Mouse (Mus musculus): Measurements from ENCODE around the gene Fosl1.
A peak's percentile ranks its signal among the peaks of the same experiment; 100 is the strongest.
"Not testable (repeated sequence)": the region's sequence is repeated elsewhere in the genome, so short reads cannot be mapped to it uniquely, and the experiment has no call there.

Gene Fosl1

DNA sequence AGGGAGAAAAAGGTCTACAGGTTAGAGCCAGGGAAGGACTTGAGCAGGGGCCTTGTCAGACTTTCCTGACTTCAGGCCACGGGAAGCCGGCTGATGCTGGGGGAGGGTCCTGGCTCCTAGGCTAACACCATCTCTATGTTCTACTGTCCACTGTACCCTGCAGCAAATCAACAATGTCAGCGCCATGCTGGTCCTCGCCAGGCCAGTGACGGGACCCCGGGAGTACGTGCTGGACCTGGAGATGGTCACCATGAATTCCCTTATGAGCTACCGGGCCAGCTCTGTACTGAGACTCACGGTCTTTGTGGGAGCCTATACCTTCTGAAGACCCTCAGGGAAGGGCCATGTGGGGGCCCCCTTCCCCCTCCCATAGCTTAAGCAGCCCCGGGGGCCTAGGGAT lies 34.1 kb downstream of the Fosl1 start:
- DNase-seq (ENCODE audit: low spot score in 2 of 2): no peak

DNA sequence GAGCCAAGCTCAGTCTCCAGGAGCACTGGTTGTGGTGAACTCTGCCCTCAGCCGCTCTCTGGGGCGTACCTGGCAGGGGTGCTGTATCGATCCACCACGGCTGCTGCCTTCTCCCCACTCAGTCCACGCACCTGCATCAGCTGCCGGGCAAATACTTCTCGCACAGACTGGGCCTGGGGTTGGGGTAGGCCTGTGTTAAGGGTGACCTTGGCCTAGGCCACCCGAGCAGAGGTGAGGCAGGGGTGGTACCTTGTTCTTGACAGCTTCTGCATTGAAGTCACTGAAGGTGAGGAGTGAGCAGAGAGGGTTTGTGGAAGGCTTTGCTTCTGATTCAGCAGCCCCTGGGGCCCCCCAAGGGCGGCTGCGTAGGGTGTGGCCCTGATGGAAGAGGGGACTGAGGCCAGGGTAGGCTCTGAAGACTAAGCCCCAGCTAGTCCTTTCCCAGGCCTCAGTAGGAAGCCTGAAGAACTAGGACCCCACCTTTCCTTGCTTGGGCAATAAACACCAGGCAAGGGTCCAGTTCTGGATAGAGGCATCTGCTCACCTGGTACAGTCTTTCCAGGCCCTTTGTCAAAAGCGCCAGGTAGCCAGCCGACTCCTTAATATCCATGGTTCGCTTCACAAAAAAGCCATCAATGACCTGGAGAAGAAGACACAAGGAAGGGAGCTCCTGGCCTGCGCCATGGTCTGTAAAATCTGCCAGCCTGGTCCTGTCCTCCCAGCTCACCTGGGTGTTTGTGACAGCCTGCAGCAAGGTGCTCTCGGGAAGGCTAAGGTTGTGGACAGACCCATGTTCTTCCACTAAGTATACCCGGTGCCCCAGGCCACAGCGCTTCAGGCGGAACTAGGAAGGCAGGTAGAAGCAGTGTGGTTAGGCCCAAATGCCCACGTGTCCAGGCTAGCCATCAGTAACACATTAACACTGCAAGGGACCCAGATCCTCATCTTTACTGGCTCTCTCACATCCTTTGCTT lies 36.3 kb downstream of the Fosl1 start:
- DNase-seq (ENCODE audit: low spot score in 2 of 2): no peak

- no peak for DNase-seq (ENCODE audit: low spot score in 2 of 2)
These were observed 37.1 kb downstream of the Fosl1 start for GRCm38 (mm10) chr19:5484496-5484895.

- no peak for DNase-seq (ENCODE audit: low spot score in 2 of 2)
These were observed 38.0 kb downstream of the Fosl1 start for GRCm38 (mm10) chr19:5485371-5485770.

GRCm38 (mm10) chr19:5485821-5486220 lies 38.5 kb downstream of the Fosl1 start:
- no peak for DNase-seq (ENCODE audit: low spot score in 2 of 2)

GRCm38 (mm10) chr19:5486286-5486685 lies 38.9 kb downstream of the Fosl1 start:
- no peak for DNase-seq (ENCODE audit: low spot score in 2 of 2)

DNA sequence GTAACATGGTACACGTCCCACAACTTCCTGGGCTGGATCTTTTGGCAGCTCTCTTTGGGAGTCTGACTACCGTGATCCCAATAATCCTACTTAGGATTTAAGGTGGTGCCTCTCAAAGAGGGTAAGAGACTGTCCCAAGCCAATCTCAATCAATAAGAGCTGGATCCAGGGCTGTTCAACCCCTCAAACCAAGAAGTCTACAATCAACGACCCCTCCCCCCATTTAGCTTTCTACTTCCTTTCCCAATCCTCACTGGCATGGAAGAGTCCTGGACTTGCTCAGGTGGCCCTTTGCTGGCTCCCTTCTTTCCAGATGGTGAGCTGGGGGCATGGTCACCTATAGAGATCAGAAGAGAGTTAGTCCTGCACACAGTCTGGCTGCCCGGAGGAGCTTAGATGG lies 39.4 kb downstream of the Fosl1 start:
- no peak for DNase-seq (ENCODE audit: low spot score in 2 of 2)

- peak; percentile 97 for DNase-seq (ENCODE audit: low spot score in 2 of 2)
These were observed 40.6 kb downstream of the Fosl1 start, which contains the start of gene Mus81 for GRCm38 (mm10) chr19:5487768-5488550. Gene Mus81 (minus strand): TSS chr19:5488402.

GRCm38 (mm10) chr19:5488878-5489571 lies 41.7 kb downstream of the Fosl1 start:
- DNase-seq (ENCODE audit: low spot score in 2 of 2): peak; percentile 92 to 94

DNA sequence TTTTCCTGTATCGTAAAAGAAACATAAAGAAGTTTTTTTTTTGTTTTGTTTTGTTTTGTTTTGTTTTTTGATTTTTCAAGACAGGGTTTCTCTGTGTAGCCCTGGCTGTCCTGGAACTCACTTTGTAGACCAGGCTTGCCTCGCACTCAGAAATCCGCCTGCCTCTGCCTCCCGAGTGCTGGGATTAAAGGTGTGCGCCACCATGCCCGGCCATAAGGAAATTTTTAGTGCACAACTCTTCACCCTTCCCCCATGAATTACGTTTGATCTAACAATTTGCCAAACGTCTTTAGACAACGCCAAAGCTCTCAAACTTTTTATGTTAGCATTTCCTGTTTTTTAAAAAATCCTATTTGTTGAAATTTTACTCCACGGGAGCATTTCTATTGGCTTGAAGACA lies 42.4 kb downstream of the Fosl1 start:
- not testable (repeated sequence) for DNase-seq (ENCODE audit: low spot score in 2 of 2)

- DNase-seq (ENCODE audit: low spot score in 2 of 2): peak; percentile 88 to 93
These were observed 43.1 kb downstream of the Fosl1 start, which contains the start of gene Cfl1 for GRCm38 (mm10) chr19:5490313-5490897. Gene Cfl1 (plus strand): TSS chr19:5490455.

DNA sequence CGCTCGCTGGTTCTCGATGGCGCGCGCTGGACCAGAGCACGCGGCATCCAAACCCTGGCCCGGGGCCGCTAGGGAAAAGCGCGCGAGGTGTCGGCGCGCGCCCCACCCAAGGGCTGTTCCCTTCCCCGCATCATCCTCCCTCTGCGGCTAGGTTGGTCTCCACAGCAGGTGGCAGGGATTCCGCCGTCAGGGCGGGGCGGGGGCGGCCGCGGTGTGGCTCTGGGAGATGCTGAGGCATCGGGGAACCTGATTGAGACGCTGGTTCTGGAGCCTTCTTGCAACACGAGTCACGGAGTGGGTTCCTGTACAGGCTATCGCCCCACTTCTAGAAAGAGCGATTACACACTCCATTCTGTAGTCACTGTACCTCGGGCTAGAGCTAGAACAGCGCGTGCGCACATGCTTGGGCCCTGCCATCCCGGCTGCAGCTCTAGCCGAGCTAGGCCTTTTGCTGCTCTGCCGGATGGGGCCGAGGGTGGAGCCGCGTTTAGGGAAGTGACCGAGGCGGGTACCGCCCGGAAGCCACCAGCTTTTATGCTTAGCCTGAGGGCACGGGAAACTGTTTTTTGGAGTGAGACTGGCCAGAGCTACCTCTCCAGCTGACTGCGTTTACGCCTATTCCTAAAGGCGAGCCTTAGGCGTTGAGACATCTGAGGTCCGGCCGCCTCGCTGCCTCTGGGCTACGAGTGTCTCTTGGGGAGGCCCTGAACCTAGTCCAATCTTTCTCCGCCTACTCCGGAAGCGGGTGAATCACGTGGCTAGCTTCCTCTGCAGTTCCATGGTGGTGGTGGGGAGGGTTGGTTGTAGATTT lies 43.8 kb downstream of the Fosl1 start:
- DNase-seq (ENCODE audit: low spot score in 2 of 2): peak; percentile 91

DNA sequence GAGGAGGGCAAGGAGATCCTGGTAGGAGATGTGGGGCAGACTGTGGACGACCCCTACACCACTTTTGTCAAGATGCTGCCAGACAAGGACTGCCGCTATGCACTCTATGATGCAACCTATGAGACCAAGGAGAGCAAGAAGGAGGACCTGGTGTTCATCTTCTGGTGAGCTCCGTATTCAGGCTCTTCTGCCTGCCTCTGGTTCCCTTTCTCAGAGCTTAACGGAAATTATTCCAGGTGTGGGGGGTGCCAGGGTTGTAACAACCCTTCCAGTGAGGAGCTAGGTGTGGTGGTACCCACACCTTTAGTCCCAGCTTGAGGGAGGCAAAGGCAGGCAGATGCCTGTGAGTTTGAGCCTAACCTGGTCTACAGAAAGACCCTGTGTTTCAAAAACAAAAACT lies 45.3 kb downstream of the Fosl1 start:
- no peak for DNase-seq (ENCODE audit: low spot score in 2 of 2)

DNA sequence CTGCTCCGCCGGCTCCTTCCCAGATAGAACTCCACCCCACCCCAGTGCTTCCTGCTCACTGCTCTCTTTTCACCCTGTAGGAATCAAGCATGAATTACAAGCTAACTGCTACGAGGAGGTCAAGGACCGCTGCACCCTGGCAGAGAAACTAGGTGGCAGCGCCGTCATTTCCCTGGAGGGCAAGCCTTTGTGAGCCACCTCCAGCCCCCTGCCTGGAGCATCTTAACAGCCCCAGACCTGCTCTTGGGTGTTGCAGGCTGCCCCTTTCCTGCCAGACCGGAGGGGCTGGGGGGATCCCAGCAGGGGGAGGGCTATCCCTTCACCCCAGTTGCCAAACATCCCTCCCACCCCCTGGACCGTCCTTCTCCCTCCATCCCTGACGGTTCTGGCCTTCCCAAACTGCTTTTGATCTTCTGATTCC lies 46.0 kb downstream of the Fosl1 start:
- peak in 1 of 2 experiments; percentile 26 for DNase-seq (ENCODE audit: low spot score in 2 of 2)

DNA sequence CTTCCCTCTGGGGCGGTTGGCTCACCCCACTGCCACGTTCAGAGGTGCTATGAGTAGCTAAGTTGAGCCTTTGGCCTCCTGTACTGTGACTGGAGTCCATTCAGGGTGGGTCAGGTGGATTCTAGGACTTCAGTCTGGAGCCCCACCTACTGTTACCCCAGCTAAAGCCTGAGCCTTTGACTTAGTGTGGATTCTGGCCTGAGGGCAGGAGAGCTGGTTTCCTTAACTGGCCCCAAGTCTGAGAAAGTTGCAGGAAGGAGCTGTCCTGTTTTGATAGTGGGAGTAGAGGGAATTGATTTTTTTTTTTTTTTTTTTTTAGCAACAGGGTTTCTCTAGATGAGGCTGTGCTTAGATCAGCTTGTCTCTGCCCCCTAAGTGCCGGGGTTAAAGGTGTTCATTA lies 47.0 kb downstream of the Fosl1 start:
- DNase-seq (ENCODE audit: low spot score in 2 of 2): no peak

DNA sequence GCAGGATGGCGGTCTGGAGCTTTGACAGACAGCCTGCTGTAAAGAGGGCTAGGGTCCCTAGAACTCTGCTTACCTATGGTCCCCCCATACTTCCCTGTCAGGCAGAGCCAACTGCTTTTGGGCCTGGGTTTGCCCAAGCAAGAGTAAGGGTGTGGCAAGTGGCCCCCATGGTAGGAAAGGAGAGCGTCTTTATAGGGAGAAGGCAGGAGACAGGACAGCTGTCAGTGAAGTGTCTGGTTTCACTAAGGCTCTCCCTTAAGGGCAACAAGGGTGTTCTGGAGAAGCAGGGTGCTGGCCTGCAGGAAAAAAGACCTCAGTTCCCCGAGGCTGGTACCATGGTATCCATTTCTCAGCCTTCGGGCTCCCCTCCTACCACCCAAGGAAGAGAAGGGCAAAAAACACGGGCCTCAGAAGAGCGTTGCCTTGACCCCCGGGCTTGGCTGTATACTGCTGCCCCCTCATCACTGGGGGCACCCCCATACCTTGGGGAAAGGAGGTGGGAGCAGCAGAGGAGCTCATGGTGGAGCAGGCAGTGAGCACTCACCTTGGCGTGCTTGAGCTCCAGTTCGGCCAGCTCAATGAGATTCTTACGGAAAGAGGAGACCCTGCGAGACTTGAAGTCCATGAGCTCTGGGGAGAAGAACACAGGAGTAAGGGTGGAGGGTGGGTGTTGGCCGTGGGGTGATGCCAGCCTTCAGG lies 48.2 kb downstream of the Fosl1 start:
- DNase-seq (ENCODE audit: low spot score in 2 of 2): no peak

- no peak for DNase-seq (ENCODE audit: low spot score in 2 of 2)
These were observed 48.7 kb downstream of the Fosl1 start for GRCm38 (mm10) chr19:5496052-5496370.

DNA sequence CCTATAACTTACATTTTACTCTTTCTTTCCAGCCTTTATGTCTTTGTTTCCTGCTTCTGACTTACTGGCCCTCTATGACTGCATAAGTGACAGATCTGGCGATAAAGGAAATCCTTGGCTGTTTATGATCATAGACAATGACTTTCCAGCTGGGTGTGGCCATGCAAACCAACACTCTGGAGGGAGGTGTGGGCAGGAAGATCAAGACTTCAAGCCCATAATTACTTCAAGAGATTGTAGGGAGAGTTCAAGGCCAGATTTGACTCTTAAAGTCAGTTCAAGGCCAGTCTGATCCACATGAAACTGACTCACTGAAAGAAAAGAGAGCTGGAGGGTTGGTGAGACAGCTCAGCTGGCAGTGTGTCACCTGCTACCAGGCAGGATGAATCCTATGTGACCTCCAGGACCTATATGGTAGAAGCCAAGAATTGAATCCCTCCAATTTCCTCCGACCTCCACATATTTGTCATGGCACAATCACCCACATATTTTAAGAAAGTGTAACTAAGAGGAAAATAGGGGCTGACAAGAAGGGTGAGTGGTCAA lies 53.1 kb downstream of the Fosl1 start:
- no peak for DNase-seq (ENCODE audit: low spot score in 2 of 2)

- DNase-seq (ENCODE audit: low spot score in 2 of 2): no peak
These were observed 56.3 kb downstream of the Fosl1 start, which contains the start of gene 1700020D05Rik for GRCm38 (mm10) chr19:5503687-5504086. Gene 1700020D05Rik (minus strand): TSS chr19:5503787.

Data from natural killer cell, adult 2 months (primary cell).